Mouse (Mus musculus) embryonic facial prominence, embryonic 14.5 days (tissue): ENCODE measurements around the gene Ccdc39. TPM values are rescaled to one million over a fixed set of nuclear protein-coding genes. Genes with fewer than 3 reads are reported as not detected.
A peak's percentile ranks its signal among the peaks of the same experiment; 100 is the strongest.

Experiments
- ATAC-seq: fragments of 200-750 bp; cut with Nextera tagmentation; 2 replicates; pipeline ENCODE4 v1.8.0; 2017; ENCODE audit warnings: low read depth, moderate number of reproducible peaks, moderate TSS enrichment
- DNase-seq: peaks from one replicate; pipeline ENCODE4 v3.0.0-alpha.2; 2015; ENCODE audit warnings: low spot score
- H3K27ac ChIP-seq: fragments of 300-500 bp; sonication (generic); replicated peaks from 2 replicates; pipeline ENCODE4 v1.5.1; 2014; ENCODE audit warnings: low read depth, mild to moderate bottlenecking, low read length, moderate library complexity
- H3K27me3 ChIP-seq: fragments of 300-500 bp; sonication (generic); replicated peaks from 2 replicates; pipeline ENCODE4 v1.6.1; 2014; ENCODE audit warnings: low read length; ENCODE audit not compliant: control insufficient read depth, insufficient read depth
- H3K36me3 ChIP-seq: fragments of 300-500 bp; sonication (generic); 2 replicates; pipeline ENCODE4 v1.6.1; 2014; ENCODE audit warnings: low read length, mixed read lengths; ENCODE audit not compliant: control insufficient read depth, insufficient read depth
- H3K4me1 ChIP-seq: fragments of 300-500 bp; sonication (generic); 2 replicates; pipeline ENCODE4 v1.6.1; 2014; ENCODE audit warnings: antibody characterized with exemption, low read length; ENCODE audit not compliant: control insufficient read depth, insufficient read depth
- H3K4me2 ChIP-seq: fragments of 300-500 bp; sonication (generic); 2 replicates; pipeline ENCODE4 v1.6.1; 2014; ENCODE audit warnings: low read depth, mild to moderate bottlenecking, low read length, moderate library complexity, mixed read lengths
- H3K4me3 ChIP-seq: fragments of 300-500 bp; sonication (generic); 2 replicates; pipeline ENCODE4 v1.5.1; 2014; ENCODE audit warnings: low read depth, mild to moderate bottlenecking, low read length
- H3K9ac ChIP-seq: fragments of 300-500 bp; sonication (generic); 2 replicates; pipeline ENCODE4 v1.6.1; 2014; ENCODE audit warnings: low read depth, mild to moderate bottlenecking, low read length, moderate library complexity, mixed read lengths
- H3K9me3 ChIP-seq: fragments of 300-500 bp; sonication (generic); 2 replicates; pipeline ENCODE4 v1.6.1; 2016; ENCODE audit warnings: low read length; ENCODE audit not compliant: control insufficient read depth
- WGBS: fragments of 180-500 bp; shearing (Covaris S2); extraction: QIAGEN DNeasy Blood & Tissue Kit; methylation state at CpG from one replicate; pipeline ENCODE4 v1.1.7; 2014; 5-methylcytosine and 5-hydroxymethylcytosine counted together
- polyA plus RNA-seq: library from polyadenylated mRNA; unstranded; fragments of >200 nt; fragmentation: Nextera tagmentation; extraction: Ambion mirVana; gene quantifications from 2 replicates; pipeline ENCODE4 v1.2.1, GENCODE M21; 2014

Gene Ccdc39
- polyA plus RNA-seq, 1 experiment from 2014 or later: 7.1 TPM

DNA sequence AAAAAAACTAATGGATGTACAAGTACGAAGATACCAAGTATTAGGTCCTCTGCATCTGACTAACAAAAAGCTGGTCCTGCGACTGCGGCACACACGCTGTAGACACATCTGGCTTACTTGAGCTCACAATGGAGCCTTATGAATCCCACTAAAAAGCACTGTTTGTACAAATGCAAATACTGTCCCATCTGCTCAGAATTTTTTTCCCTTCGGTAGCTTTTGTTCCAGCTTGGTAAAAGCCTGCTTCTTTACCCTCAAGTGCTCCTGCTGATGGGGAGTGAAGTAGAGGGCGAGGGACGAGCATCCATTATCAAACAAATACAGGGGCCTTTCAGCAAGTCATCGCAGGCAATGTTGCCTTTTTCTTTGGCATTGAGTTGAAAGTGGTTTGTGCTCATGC is 29.3 kb upstream of the Ccdc39 start:
- H3K4me2 ChIP-seq: no peak overlapping the region
- H3K4me1 ChIP-seq: no peaks in the 10 kb centered on the region; the same call in 1 of the 2 replicates
- 63% methylated on average over 8 of the region's 8 CpGs for WGBS
- ATAC-seq (no peak), DNase-seq (no peak)
- no peak overlapping the region for H3K4me3 ChIP-seq
- H3K36me3 ChIP-seq: no peaks in the 10 kb centered on the region
- no peak overlapping the region for H3K27ac ChIP-seq
- no peak overlapping the region for H3K9ac ChIP-seq
- no peaks in the 10 kb centered on the region for H3K9me3 ChIP-seq
- no peaks in the 10 kb centered on the region for H3K27me3 ChIP-seq

DNA sequence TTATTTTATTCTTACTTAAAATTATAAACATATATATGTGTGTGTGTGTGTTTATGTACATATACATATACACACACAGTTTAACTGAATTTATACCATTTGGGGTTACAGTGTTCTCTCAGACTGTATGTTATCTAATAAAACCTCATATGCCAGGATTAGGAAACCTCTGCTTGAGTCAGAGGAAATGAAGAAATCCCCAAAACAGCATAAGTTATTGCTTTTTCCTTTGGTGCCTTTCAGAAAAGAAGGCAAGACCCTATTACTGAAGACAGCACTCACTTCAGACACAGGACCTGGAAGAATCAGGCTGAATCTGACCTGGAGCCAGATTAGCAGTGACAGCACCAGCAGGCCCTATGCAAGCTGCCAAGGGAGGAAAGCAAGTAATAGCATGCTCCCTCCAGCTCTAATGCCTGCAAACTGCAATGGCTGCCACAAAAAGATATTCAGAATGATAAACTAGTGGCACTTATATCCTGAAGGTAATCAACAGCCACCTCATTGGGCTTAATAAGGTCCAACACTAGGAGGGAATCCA is 20.0 kb upstream of the Ccdc39 start:
- DNase-seq: no peak
- H3K27ac ChIP-seq: no peak overlapping the region

DNA sequence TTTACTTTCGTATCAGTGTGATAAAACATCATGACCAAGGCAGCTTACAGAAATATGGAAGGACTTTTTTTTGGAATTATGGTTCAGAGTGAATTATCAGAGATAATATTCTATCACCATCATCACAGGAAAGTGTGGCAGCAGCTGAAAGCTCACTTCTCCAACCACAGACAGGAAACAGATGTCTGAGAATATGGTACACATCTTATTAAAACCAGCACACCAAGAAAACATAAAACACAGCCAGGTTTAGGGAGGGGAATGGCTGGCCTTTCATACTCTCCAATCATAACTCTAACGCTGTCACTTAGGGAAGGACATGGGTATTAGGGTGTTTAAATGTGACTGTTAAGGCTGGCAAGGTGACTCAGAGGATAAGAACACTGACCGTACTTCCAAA is 14.8 kb upstream of the Ccdc39 start:
- no peak overlapping the region for H3K4me2 ChIP-seq
- no peaks in the 10 kb centered on the region for H3K4me1 ChIP-seq
- 68% methylated on average over 3 of the region's 3 CpGs for WGBS
- no peak for ATAC-seq
- no peaks in the 10 kb centered on the region for H3K9me3 ChIP-seq
- H3K27me3 ChIP-seq: no peaks in the 10 kb centered on the region
- no peak overlapping the region for H3K4me3 ChIP-seq
- no peak overlapping the region for H3K27ac ChIP-seq
- no peak overlapping the region for H3K9ac ChIP-seq
- no peak for DNase-seq
- H3K36me3 ChIP-seq: no peaks in the 10 kb centered on the region

More for the DNA sequence above, 20.0 kb upstream of the Ccdc39 start:
- Histone ChIP-seq H3K36me3 (no peaks in the 10 kb centered on the region), H3K4me3 (no peak overlapping the region), H3K9me3 (no peaks in the 10 kb centered on the region), H3K4me1 (no peaks in the 10 kb centered on the region), H3K27me3 (no peaks in the 10 kb centered on the region), H3K4me2 (no peak overlapping the region), H3K9ac (no peak overlapping the region)
- no peak for ATAC-seq

DNA sequence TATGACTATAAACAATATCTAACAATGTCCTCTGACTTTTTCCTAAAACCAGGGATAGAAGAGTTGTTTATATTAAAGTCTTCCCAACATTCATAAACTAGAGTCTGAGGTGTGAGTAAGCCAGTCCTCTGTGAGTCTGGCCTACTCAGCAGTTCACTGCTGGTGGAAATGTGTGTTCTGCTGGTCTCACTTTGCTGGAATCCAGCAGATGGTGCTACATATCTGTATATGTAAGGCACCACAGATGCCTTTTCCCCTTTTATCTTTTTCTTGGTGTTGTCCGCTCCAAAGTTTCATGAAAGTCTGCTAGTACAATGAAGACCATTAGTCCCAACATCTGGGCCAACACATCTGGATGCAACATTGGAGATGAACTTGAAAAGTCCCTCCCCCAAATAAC is 9.0 kb upstream of the Ccdc39 start:
- ATAC-seq (no peak), DNase-seq (peak; percentile 14)
- Histone ChIP-seq H3K36me3 (no peaks in the 10 kb centered on the region), H3K9ac (no peak overlapping the region), H3K4me3 (no peak overlapping the region), H3K4me2 (no peak overlapping the region), H3K27me3 (no peaks in the 10 kb centered on the region), H3K4me1 (no peaks in the 10 kb centered on the region), H3K9me3 (no peaks in the 10 kb centered on the region), H3K27ac (no peak overlapping the region)
- WGBS: 57% methylated on average over 1 of the region's 1 CpGs

DNA sequence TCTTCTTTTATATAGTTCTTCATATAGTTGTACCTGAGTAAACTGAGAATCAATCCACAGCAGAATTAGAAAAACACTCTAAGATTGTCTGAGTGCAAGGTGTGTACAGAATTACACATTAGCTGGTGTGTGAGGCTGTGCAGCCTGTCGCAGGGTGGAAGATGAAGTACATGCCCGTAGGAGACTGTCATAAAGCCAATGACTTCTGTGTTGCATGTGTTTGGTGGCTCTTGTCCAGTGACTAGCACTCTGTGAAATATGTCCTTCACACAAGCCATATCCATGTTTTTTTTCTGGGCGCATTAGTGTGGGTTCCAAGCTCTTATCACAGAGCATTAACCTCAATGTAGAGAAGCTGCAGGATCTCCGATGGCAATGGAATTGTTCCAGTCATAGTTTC is 6.7 kb upstream of the Ccdc39 start:
- DNase-seq (no peak), ATAC-seq (no peak)
- H3K9ac ChIP-seq: no peak overlapping the region
- H3K9me3 ChIP-seq: no peaks in the 10 kb centered on the region
- H3K27ac ChIP-seq: no peak overlapping the region
- H3K4me2 ChIP-seq: no peak overlapping the region
- H3K4me1 ChIP-seq: no peaks in the 10 kb centered on the region
- H3K4me3 ChIP-seq: no peak overlapping the region
- no peaks in the 10 kb centered on the region for H3K36me3 ChIP-seq
- no peaks in the 10 kb centered on the region for H3K27me3 ChIP-seq
- WGBS: 90% methylated on average over 4 of the region's 4 CpGs

DNA sequence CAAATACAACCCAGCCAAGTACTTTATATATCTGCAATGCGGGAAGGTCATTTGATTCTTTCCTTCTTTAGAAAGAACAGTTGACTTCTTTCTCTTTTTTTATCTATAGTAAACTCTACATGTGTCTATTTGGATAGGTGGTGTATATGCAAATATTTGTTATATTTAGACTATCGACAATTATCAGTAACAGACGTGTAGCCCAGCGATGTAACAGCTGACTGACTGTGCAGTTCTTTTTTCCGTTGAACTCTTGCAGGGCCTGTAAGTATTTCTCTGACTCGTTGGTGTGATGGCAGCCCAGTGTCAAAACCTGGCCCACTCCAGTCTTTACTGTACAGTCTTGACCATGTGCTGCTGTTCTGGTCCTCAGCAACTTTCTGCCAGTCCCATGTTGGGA is 2.5 kb upstream of the Ccdc39 start:
- 73% methylated on average over 6 of the region's 6 CpGs for WGBS
- Histone ChIP-seq H3K27ac (no peak overlapping the region), H3K9ac (no peak overlapping the region), H3K4me1 (0 out of 2 replicates have a peak, but pooled peaks cover 6% of the 10 kb centered on the region), H3K36me3 (no peaks in the 10 kb centered on the region), H3K9me3 (no peaks in the 10 kb centered on the region), H3K27me3 (no peaks in the 10 kb centered on the region), H3K4me3 (no peak overlapping the region), H3K4me2 (no peak overlapping the region)
- no peak for DNase-seq
- ATAC-seq: no peak

DNA sequence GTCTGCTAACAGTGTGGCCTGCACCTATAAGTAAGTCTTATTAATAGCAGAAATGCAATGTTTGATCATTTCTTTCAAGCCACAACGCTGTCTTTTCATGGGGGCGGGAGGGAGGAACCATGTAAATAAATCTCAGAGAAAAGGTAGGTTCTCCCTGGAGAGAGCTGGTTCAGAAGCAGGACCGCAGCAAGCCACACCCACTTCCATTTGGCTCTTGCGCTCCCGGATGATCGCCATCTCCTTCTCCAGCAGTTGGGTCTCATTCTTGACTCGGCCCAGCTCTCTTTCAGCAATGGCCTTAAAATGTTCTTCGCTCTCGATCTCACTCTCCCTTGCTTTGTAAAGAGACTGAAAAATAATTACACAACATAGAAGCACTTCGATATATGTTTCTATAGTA is 5.2 kb downstream of the Ccdc39 start:
- ATAC-seq (no peak), DNase-seq (no peak)
- Histone ChIP-seq H3K36me3 (no peaks in the 10 kb centered on the region), H3K4me1 (0 out of 2 replicates have a peak, but pooled peaks cover 5% of the 10 kb centered on the region), H3K4me2 (no peak overlapping the region), H3K27me3 (no peaks in the 10 kb centered on the region), H3K9me3 (no peaks in the 10 kb centered on the region), H3K4me3 (no peak overlapping the region), H3K27ac (no peak overlapping the region), H3K9ac (no peak overlapping the region)
- WGBS: 55% methylated on average over 10 of the region's 10 CpGs

DNA sequence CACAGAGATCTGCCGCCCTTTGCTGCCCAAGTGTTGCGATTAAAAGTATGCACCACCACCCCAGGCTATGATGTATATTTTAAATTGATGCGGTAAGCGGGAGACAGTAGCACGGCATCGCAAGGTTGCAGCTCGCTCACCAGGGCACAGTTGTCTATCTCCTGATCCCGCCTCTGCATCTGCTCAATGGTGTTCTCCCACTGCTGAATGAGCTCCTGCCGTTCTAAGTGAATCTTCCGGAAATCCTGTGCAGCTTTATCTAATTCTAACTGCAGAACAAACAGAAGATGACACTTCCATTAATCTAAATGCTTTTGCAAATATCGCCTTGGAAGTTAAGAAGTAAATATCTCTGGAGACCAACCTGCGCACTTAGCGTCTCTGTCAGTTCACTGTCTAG is 7.5 kb downstream of the Ccdc39 start:
- 90% methylated on average over 13 of the region's 13 CpGs for WGBS
- DNase-seq: no peak
- no peak for ATAC-seq
- H3K27me3 ChIP-seq: no peaks in the 10 kb centered on the region
- H3K4me1 ChIP-seq: no peaks in the 10 kb centered on the region
- no peak overlapping the region for H3K4me3 ChIP-seq
- H3K9ac ChIP-seq: no peak overlapping the region
- no peak overlapping the region for H3K27ac ChIP-seq
- H3K9me3 ChIP-seq: no peaks in the 10 kb centered on the region
- H3K36me3 ChIP-seq: no peaks in the 10 kb centered on the region
- H3K4me2 ChIP-seq: no peak overlapping the region

DNA sequence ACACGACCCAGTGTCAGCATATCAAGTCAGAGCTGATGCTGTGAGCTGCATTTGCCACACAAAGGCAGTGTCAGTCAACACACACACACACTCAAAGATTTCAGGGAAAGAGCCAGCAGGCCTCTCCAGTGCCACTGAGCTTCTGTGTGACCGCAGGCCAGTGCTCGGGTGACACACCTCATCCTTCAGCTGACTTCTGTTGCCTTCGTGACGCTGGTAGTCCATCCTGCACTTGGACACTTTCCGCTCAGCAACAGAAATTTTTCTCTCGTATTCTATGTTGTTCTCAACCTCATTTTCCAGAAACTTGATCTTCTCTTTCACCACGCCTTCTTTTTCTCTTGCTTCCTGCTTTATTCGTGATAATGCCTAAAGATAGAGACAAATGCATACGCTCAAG is 11.8 kb downstream of the Ccdc39 start:
- H3K9me3 ChIP-seq: no peaks in the 10 kb centered on the region
- no peak overlapping the region for H3K4me3 ChIP-seq
- no peak for DNase-seq
- no peaks in the 10 kb centered on the region for H3K4me1 ChIP-seq
- no peak overlapping the region for H3K4me2 ChIP-seq
- no peaks in the 10 kb centered on the region for H3K27me3 ChIP-seq
- H3K9ac ChIP-seq: no peak overlapping the region
- H3K36me3 ChIP-seq: no peaks in the 10 kb centered on the region
- 82% methylated on average over 10 of the region's 10 CpGs for WGBS
- no peak overlapping the region for H3K27ac ChIP-seq
- ATAC-seq: no peak
